Comparison of ENCODE assay signal across 26 mouse cellular contexts in the genomic region with DNA sequence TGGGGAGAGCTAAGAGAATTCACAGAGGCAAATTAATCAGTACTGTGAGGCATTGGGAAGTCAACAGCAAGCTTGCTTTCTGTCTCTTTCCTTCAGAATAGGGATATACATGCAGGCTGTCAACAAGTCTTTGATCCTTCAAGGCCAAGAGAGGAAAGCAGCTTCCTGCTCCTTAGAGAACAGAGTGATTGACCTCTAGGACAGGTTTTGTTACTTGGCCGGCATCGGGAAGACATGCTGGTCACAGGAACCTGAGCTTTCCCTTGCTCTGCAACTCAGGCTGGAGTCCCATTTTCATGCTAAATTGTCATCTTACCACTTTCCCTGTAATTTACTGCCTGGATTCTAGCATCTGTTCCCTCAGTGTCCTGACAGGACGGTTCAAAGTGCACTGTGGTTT.
"Had no signal": no experiment of that assay in that cellular context is flagged by ENCODE, and none has a peak within 500 bp of the region (broad histone marks: within the 10 kb centered on the region; RNA-seq: fewer than 3 reads in every experiment).

No protein-coding gene starts in this region.

- H3K27me3 ChIP-seq: heart, embryonic 12.5 days; hindbrain, embryonic 12.5 days; intestine, embryonic 15.5 days; limb, embryonic 13.5 days; limb, embryonic 15.5 days; liver, embryonic 12.5 days had no signal

- H3K9ac ChIP-seq: heart, embryonic 12.5 days; hindbrain, embryonic 12.5 days; hindbrain, embryonic 14.5 days; intestine, embryonic 15.5 days; limb, embryonic 13.5 days; limb, embryonic 15.5 days; liver, embryonic 12.5 days; liver, embryonic 14.5 days had no signal

- H3K36me3 ChIP-seq: heart, embryonic 10.5 days; heart, embryonic 12.5 days; hindbrain, embryonic 10.5 days; hindbrain, embryonic 12.5 days; intestine, embryonic 15.5 days; limb, embryonic 13.5 days; limb, embryonic 15.5 days; liver, embryonic 12.5 days had no signal

- H3K4me3 ChIP-seq: gastrocnemius, adult 2 months; heart, embryonic 10.5 days; heart, embryonic 12.5 days; hindbrain, embryonic 10.5 days; hindbrain, embryonic 12.5 days; intestine, embryonic 15.5 days; layer of hippocampus, adult 2 months; limb, embryonic 13.5 days; limb, embryonic 15.5 days; liver, embryonic 12.5 days had no signal

- H3K27ac ChIP-seq: gastrocnemius, adult 2 months; heart, embryonic 10.5 days; hindbrain, embryonic 10.5 days; hindbrain, embryonic 12.5 days; hindbrain, embryonic 14.5 days; intestine, embryonic 15.5 days; kidney, postnatal 0 days; layer of hippocampus, adult 2 months; limb, embryonic 13.5 days; limb, embryonic 15.5 days; liver, embryonic 12.5 days; liver, embryonic 14.5 days had no signal

- H3K4me2 ChIP-seq: heart, embryonic 12.5 days; hindbrain, embryonic 12.5 days; hindbrain, embryonic 14.5 days; intestine, embryonic 15.5 days; limb, embryonic 13.5 days; limb, embryonic 15.5 days; liver, embryonic 12.5 days had no signal

- ATAC-seq: hindbrain, embryonic 16.5 days; inflammation-experienced regulatory T-cells, adult 6 months; intestine, embryonic 15.5 days; intestine, postnatal 0 days; liver, embryonic 12.5 days had no signal

- DNase-seq: gastrocnemius, adult 2 months; gastrocnemius, postnatal 10 days; gastrocnemius, postnatal 25 days; heart, adult 18-20 months; heart, postnatal 10 days; heart, postnatal 4 days; kidney, adult 18-20 months; kidney, postnatal 14 days; kidney, postnatal 4 days; layer of hippocampus, adult 9-11 months; layer of hippocampus, postnatal 36 days had no signal

- H3K9me3 ChIP-seq: heart, embryonic 10.5 days; heart, embryonic 12.5 days; hindbrain, embryonic 10.5 days; hindbrain, embryonic 12.5 days; intestine, embryonic 15.5 days; limb, embryonic 13.5 days; limb, embryonic 15.5 days; liver, embryonic 12.5 days had no signal

- H3K4me1 ChIP-seq: heart, embryonic 10.5 days; heart, embryonic 12.5 days; intestine, embryonic 15.5 days; limb, embryonic 13.5 days; limb, embryonic 15.5 days; liver, embryonic 12.5 days had no signal
